Mouse (Mus musculus) embryonic fibroblast, embryonic 13.5 days (primary cell): ENCODE results near the gene Cox15.

Experiments used
- CTCF ChIP-seq: IDR thresholded peaks from 2 replicates; pipeline ENCODE4 v1.5.1; 2011; ENCODE audit warnings: mild to moderate bottlenecking, control low read depth, low read length, moderate library complexity, borderline replicate concordance; ENCODE audit not compliant: insufficient read depth
- POLR2A ChIP-seq: IDR thresholded peaks from 2 replicates; pipeline ENCODE4 v1.6.1; 2011; ENCODE audit warnings: low read depth, mild to moderate bottlenecking, control low read depth, low read length, moderate library complexity

DNA sequence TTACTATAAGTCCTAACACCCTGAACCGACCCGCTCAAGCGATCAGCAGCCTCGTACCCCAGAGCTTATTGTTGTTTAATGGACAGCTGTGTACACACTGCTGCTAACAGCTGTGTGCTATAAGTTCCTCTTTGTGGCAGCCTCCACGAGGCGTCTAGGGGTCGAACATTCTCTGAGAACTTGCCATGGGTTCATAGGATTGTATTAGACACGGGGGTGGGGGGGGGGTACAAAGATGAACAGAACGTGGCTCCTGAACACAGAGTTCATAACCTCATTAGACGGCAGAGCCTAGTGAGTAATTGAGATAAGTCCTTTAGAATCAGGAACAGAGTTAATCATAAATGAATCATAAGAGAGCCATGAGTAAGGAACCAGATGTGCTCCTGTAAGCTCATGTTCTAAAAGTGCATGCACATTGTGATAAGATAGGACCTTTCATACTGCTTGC is 57.3 kb downstream of the Cox15 start:
- no peak for TF ChIP-seq CTCF
- no peak for TF ChIP-seq POLR2A
